Mouse (Mus musculus): ENCODE results near the gene Appbp2.

- TF ChIP-seq CTCF (IDR thresholded peaks at IDR 0.05; ENCODE audit: low read depth, low read length): no peak; the same call in 1 of the 2 replicates
- TF ChIP-seq POLR2A (IDR thresholded peaks at IDR 0.05; ENCODE audit: borderline replicate concordance, low read depth, low read length): peak; percentile 65
Observed at GRCm38 (mm10) chr11:85234990-85235841, at the start of gene Appbp2.
